Comparison of ENCODE assay signal across 8 mouse cellular contexts in genomic region chr11:5443511-5444233, GRCm38 (mm10). TPM values are rescaled to one million over a fixed set of nuclear protein-coding genes. Genes with fewer than 3 reads are reported as not detected.
A peak's percentile ranks its signal among the peaks of the same experiment; 100 is the strongest.
DNase-seq lines count a peak whose midpoint lies in the region; ATAC-seq and TF ChIP-seq lines count a peak whose summit lies in the region.

No protein-coding gene starts in this region.

- no peaks in the 10 kb centered on the region for H3K9me3 ChIP-seq in forebrain, embryonic 10.5 days
- H3K9me3 ChIP-seq in hindbrain, embryonic 10.5 days: no peaks in the 10 kb centered on the region
- H3K9me3 ChIP-seq in limb, embryonic 13.5 days: no peaks in the 10 kb centered on the region
- H3K9me3 ChIP-seq in midbrain, postnatal 0 days (ENCODE audit: low read length): no peaks in the 10 kb centered on the region

- 1% methylated on average over 38 of the region's 38 CpGs for WGBS in forebrain, embryonic 10.5 days
- WGBS in hindbrain, embryonic 10.5 days: under 1% methylated on average over 38 of the region's 38 CpGs
- WGBS in limb, embryonic 13.5 days: 1% methylated on average over 38 of the region's 38 CpGs
- WGBS in midbrain, postnatal 0 days: 1% methylated on average over 36 of the region's 38 CpGs

- H3K9ac ChIP-seq in limb, embryonic 13.5 days: peak overlapping the region; percentile 87
- peak overlapping the region; percentile 71 for H3K9ac ChIP-seq in midbrain, postnatal 0 days (replicated peaks; ENCODE audit: low read length, poor library complexity, severe bottlenecking)

- H3K4me2 ChIP-seq in limb, embryonic 13.5 days (replicated peaks): peak overlapping the region; percentile 80
- H3K4me2 ChIP-seq in midbrain, postnatal 0 days (ENCODE audit: low read depth, low read length, poor library complexity, severe bottlenecking): peak overlapping the region; percentile 96

- peak; percentile 13 to 20 for DNase-seq in layer of hippocampus, postnatal 36 days
- DNase-seq in layer of hippocampus, adult 11-12 months (ENCODE audit: low spot score): no peak
- DNase-seq in adrenal gland, adult (ENCODE audit: inconsistent age in 2 of 2, low spot score in 1 of 2): peak; percentile 63 to 83
- peak; percentile 63 for DNase-seq in forebrain, embryonic 10.5 days (ENCODE audit: extremely low spot score, low spot score)
- peak; percentile 63 for DNase-seq in hindbrain, embryonic 10.5 days (ENCODE audit: low spot score)
- no peak for DNase-seq in midbrain, postnatal 0 days (ENCODE audit: low spot score)
- DNase-seq in testis, postnatal 10 days (ENCODE audit: low spot score): peak; percentile 56

- no peak for TF ChIP-seq CTCF in midbrain, postnatal 0 days (IDR thresholded peaks at IDR 0.05)

- peak overlapping the region; percentile 96 for H3K27ac ChIP-seq in forebrain, embryonic 10.5 days
- H3K27ac ChIP-seq in hindbrain, embryonic 10.5 days: peak overlapping the region; percentile 94
- peak overlapping the region; percentile 76; the same call in 1 of the 2 replicates for H3K27ac ChIP-seq in limb, embryonic 13.5 days
- H3K27ac ChIP-seq in midbrain, postnatal 0 days (ENCODE audit: low read depth, low read length): peak overlapping the region; percentile 64; the same call in 1 of the 2 replicates

- H3K4me1 ChIP-seq in forebrain, embryonic 10.5 days: peaks cover 48% of the 10 kb centered on the region
- H3K4me1 ChIP-seq in hindbrain, embryonic 10.5 days (replicated peaks): peaks cover 44% of the 10 kb centered on the region
- peaks cover 34% of the 10 kb centered on the region for H3K4me1 ChIP-seq in limb, embryonic 13.5 days
- H3K4me1 ChIP-seq in midbrain, postnatal 0 days (ENCODE audit: insufficient read depth, low read length): peaks cover 3% of the 10 kb centered on the region; the same call in 1 of the 2 replicates

- H3K36me3 ChIP-seq in forebrain, embryonic 10.5 days (replicated peaks): no peaks in the 10 kb centered on the region
- H3K36me3 ChIP-seq in hindbrain, embryonic 10.5 days: no peaks in the 10 kb centered on the region
- H3K36me3 ChIP-seq in limb, embryonic 13.5 days: no peaks in the 10 kb centered on the region
- H3K36me3 ChIP-seq in midbrain, postnatal 0 days (ENCODE audit: insufficient read depth, low read length): no peaks in the 10 kb centered on the region

- peaks cover 31% of the 10 kb centered on the region for H3K27me3 ChIP-seq in forebrain, embryonic 10.5 days (ENCODE audit: poor library complexity, severe bottlenecking)
- peaks cover 17% of the 10 kb centered on the region for H3K27me3 ChIP-seq in hindbrain, embryonic 10.5 days (ENCODE audit: insufficient read depth, poor library complexity, severe bottlenecking)
- H3K27me3 ChIP-seq in limb, embryonic 13.5 days: no peaks in the 10 kb centered on the region
- no peaks in the 10 kb centered on the region for H3K27me3 ChIP-seq in midbrain, postnatal 0 days (ENCODE audit: insufficient read depth, low read length)

- ATAC-seq in limb, embryonic 13.5 days (ENCODE audit: low FRiP score, low read depth): no peak
- ATAC-seq in midbrain, postnatal 0 days (ENCODE audit: low FRiP score): no peak

- H3K4me3 ChIP-seq in forebrain, embryonic 10.5 days: peak overlapping the region; percentile 88
- H3K4me3 ChIP-seq in hindbrain, embryonic 10.5 days: peak overlapping the region; percentile 91
- H3K4me3 ChIP-seq in limb, embryonic 13.5 days: peak overlapping the region; percentile 87
- peak overlapping the region; percentile 89 for H3K4me3 ChIP-seq in midbrain, postnatal 0 days (ENCODE audit: low read depth, low read length)

RNA-seq across cellular contexts. Expression of gene Znrf3, which starts 1.0 kb away (rescaled TPM):
- 10 to 100 TPM; 19.1 to 20.7 TPM for total RNA-seq in layer of hippocampus, postnatal 36 days (2021)
- 11.1 and 11.9 TPM in 2 replicates for polyA plus RNA-seq in forebrain, embryonic 10.5 days (2016; fragmentation: Nextera tagmentation; extraction: Ambion mirVana)
- polyA plus RNA-seq in hindbrain, embryonic 10.5 days (2016; fragmentation: Nextera tagmentation; extraction: Ambion mirVana): 8.9 and 11.6 TPM in 2 replicates
- polyA plus RNA-seq in limb, embryonic 13.5 days (2015; fragmentation: Nextera tagmentation; extraction: Ambion mirVana): 14.8 and 16.0 TPM in 2 replicates
- 11.0 and 12.5 TPM in 2 replicates for total RNA-seq in midbrain, postnatal 0 days (2014; rRNA removed)
- 6.9 and 7.8 TPM in 2 replicates for polyA plus RNA-seq in midbrain, postnatal 0 days (2015; fragmentation: Nextera tagmentation; extraction: Ambion mirVana)

Comparison
In these comparisons a context has a peak if more than half of its experiments do, and no peak if none do; other contexts are left out.
1. DNase-seq: peak in layer of hippocampus, postnatal 36 days (2 of 2), adrenal gland, adult (2 of 2), forebrain, embryonic 10.5 days (single experiment), hindbrain, embryonic 10.5 days (single experiment) and testis, postnatal 10 days (single experiment); none in layer of hippocampus, adult 11-12 months (single experiment) and midbrain, postnatal 0 days (single experiment).
2. Peak in every context shown above with its lines, with median percentiles within 50 percentile points of each other: H3K27ac ChIP-seq and H3K4me3 ChIP-seq.